Mouse (Mus musculus) kidney, postnatal 10 days (tissue): ENCODE data around the gene Pkp1.
A peak's percentile ranks its signal among the peaks of the same experiment; 100 is the strongest.

ENCODE experiments used
- DNase-seq: peaks from one replicate; pipeline ENCODE4 v3.0.0; 2021; ENCODE audit warnings: mixed read lengths

Gene Pkp1

GRCm38 (mm10) chr1:135899991-135900515 is 19.0 kb downstream of the Pkp1 start:
- no peak for DNase-seq

DNA sequence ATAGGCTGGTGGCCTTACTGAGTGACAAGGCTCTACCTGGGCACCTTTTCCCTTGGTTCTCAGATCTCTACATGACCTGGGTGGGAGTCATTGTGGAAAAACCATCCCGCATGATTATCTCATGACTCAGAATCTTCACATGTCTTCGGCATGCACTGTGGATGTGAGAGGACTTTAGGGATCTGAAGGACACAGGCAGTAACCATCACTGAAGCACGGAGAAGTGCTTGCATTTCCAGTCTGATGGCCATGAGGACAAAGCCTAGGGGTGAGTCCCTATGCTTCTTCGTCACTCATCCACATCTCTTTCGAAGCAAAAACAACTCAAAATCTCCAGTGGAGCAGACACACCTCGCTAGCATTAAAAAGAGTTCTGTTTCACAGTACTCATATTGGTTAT is 19.7 kb downstream of the Pkp1 start:
- DNase-seq, result no peak

- no peak for DNase-seq
Measured at GRCm38 (mm10) chr1:135895367-135895766, 23.6 kb downstream of the Pkp1 start.

DNA sequence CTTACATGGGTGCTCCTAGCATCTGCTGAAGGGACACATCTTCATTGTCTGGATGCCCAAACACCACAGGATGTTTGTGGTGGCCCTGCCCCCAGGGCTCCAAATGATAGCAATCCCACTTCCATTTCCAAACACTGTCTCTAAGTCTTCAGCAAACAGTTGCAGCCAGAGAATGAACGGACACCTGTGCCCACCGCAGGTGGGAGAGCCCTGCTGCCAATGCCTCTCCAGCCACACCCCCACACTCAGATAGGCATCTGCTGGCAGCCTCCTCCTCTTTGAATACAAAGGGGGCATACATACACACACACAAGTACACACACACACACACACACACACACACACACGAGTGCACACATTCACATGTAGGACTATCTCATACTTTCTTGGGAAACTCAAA is 25.6 kb downstream of the Pkp1 start:
- no peak for DNase-seq

DNA sequence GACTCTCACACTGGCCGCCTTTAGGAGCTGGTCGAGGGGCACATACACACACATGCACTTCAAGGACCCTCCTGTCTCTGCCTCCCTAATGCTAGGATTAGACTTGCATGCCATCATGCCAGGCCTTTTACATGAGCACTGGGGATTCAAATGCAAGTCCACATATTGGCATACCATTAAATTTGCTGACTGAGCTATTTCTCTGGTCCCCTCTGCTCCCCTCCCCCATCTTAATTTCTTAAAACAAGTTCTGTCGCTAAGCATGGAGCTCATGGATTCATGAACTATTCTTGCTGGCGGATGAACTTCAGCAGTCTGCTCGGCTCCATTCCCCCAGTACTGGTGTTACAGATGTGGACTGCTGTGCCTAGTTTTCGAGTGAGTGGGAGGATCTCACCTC is 26.2 kb downstream of the Pkp1 start:
- DNase-seq, result no peak

GRCm38 (mm10) chr1:135892233-135892632 is 26.8 kb downstream of the Pkp1 start:
- DNase-seq, result no peak

GRCm38 (mm10) chr1:135891424-135892216 is 27.4 kb downstream of the Pkp1 start:
- no peak for DNase-seq

DNA sequence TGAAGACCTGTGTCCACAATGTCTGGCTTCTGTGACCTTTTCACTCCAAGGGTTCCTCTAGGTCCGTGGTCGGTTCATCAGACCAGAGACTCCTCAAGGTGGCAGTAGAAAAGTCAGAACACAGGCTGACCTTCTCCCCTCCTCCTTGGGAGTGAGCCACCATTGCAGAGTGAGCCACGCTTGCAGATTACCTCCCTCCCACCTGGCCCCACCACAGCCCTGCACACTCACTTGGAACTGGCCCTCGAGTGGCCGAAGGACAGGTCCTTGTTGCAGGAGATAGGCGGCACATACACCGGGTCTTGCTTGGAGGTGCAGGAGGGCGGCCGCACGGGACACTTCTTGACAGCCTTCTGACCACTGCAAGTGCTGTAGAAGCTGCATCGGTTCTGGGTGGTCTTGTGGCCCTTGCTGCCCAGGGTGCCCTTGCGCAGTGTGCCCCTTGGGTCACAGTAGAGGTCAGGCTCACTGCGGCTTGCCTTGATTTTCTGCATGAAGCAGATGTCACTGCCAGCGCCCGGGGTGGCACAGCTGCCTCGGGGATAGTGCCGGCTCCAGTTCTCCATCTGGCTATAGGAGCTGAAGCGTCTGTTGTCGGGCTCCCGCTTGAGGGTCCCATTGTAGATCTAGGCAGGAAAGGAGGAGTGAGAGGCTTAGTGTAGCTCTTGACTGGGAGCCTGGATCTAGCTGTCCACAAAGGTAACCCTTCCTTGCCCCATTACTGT is 29.4 kb downstream of the Pkp1 start:
- no peak for DNase-seq

DNA sequence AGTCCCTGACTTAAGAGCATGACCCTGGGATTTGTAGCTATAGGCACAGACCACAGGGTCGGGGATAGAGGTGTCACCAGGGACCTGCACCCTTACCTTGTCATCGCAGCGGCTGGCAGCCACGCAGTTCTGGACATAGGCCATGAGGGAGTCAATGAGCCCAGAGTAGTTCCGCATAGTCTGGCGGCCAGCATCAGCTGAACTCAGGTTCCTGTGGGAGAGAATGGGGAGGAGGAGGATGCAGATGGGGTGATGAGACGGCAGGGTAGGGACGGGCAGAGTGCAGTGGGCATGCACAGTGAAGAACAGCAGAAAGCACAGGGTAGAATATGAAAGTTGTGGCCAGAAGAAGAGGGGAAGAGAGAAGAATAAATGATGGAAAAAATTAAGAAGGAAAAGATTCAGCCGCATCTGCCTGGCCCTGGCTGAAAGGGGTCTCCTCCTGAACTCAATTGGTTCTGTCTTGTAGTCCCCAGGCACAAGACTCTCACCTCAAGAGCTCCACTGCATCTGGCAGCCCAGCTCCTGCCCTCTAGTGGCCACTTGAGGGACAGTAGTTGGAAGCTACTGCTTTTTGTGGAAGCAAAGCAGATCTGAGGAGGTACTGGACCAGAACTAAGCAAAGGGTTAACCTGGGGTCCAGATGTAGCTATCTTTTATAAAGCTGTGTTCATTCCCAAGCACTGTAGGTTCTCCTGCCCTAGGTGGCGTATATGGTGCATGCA is 36.5 kb downstream of the Pkp1 start:
- DNase-seq, result peak; percentile 82

GRCm38 (mm10) chr1:135877248-135877647 is 41.8 kb downstream of the Pkp1 start:
- no peak for DNase-seq

- DNase-seq, result no peak
Measured at GRCm38 (mm10) chr1:135872991-135873390, 46.0 kb downstream of the Pkp1 start.

DNA sequence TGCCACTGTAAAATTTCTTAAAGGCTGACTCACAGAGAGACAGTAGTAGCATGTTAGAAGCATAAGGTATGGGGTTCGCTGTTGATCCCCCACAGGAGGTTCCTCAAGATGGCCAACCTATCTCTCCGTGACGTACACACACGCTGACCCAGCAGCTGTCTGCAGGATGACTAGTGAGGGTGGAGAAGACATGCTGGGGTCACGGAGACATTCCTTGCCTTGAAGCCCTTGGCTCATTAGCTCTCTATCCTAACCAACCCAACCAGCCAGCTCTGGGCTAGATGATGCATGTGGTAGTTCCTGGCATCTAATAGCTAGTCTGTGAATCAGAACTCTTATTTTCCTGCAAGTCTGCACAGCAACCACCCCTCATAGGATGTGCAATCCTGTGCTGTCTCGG is 50.4 kb downstream of the Pkp1 start:
- DNase-seq, result no peak

GRCm38 (mm10) chr1:135865518-135866194 is 53.4 kb downstream of the Pkp1 start:
- peak; percentile 90 for DNase-seq

GRCm38 (mm10) chr1:135864830-135865229 is 54.2 kb downstream of the Pkp1 start:
- no peak for DNase-seq

DNA sequence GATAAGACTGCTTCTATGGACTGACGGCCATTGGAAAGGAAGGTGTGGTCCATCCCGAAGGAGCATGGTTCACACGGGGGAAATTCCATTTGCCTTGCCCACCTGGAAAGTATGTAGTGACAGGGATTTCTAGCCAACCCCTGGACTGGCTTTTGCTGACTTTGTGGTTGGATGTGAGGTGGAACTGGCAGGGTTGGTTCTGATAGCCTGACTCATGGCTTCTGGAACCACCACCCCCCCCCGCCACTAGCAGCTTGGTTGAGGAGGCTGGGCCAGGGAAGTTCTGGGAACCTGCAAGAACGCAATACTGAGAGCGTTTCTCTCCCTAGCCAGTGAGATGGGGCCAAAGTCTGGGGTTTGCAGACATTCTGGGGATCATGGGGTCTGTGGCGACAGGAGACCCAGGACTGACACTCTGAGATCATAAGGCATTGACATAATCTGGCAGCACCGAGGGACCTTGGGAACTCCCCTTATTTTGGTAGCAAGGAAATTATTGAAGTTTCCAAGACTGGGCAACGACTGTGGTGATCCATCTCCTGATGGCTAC is 55.1 kb downstream of the Pkp1 start:
- no peak for DNase-seq

DNA sequence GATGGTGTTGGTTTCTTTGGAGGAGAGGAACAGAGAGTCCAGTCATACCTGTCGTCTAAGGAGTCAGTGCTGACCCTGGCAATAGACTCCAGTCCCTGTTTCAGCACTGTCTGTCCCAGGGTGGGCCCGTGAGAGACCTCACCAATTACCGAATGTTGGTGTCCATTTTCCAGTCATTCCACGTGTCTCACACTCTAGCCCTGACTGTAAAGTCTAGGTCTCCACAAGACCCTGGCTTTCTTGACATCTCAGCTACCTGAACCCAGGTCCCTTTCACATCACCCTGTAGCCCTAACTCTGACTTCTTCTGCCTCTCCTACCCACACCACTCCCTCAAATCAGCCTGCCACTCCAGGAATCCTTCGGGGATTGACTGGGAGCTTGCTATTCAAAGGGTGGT is 56.4 kb downstream of the Pkp1 start:
- no peak for DNase-seq

- DNase-seq, result no peak
Measured at GRCm38 (mm10) chr1:135861980-135862552, 56.9 kb downstream of the Pkp1 start.

GRCm38 (mm10) chr1:135861091-135861490 is 57.9 kb downstream of the Pkp1 start:
- DNase-seq, result no peak

GRCm38 (mm10) chr1:135858533-135858932 is 60.5 kb downstream of the Pkp1 start:
- DNase-seq, result no peak

DNA sequence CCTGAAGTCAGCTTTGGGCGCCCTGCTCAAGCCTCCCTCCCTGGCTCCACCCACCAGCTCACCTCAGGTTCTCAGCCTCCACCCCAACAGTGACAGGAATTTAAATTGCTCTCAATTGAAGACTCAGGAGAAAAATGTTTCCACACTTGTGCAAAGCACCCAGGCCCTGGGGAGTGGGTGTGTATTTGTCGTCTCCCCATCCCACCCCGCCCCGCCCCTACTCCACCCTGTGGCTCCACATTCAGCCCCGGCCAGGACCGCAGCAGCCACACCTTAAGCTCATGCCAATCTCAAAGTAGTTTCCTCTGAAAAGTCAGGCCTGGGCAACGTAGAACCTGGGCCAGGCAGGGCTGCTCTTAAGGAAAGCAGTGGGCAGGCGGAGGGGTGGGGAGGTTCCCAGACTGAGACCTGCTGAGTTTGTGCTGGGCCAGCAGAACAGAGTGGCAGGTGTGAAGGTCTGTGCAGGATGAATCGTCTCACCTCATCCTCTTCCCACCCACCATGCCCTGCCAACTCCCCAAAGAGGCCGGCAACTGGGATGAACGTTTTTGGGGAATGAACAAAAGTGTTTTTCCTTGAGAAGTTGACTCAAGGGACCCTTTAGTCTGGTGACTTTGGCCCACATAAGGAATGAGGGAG is 61.8 kb downstream of the Pkp1 start:
- no peak for DNase-seq

- no peak for DNase-seq
Measured at GRCm38 (mm10) chr1:135856070-135856469, 62.9 kb downstream of the Pkp1 start.

- DNase-seq, result no peak
Measured at GRCm38 (mm10) chr1:135855344-135855687, 63.7 kb downstream of the Pkp1 start.
